Mouse (Mus musculus) olfactory bulb, adult 2 months (tissue): Measurements from ENCODE around the gene Tmem45a.

Source experiments
- CTCF ChIP-seq: fragments of 200-500 bp; IDR thresholded peaks from 2 replicates; pipeline ENCODE4 v1.5.1; 2012; ENCODE audit warnings: low read depth, mild to moderate bottlenecking, low read length, moderate library complexity; ENCODE audit not compliant: insufficient read depth
- POLR2A ChIP-seq: fragments of 200-500 bp; IDR thresholded peaks from 2 replicates; pipeline ENCODE4 v1.6.1; 2012; ENCODE audit warnings: mild to moderate bottlenecking, low read depth, low read length, moderate library complexity; ENCODE audit not compliant: insufficient read depth

- TF ChIP-seq CTCF: no peak
- TF ChIP-seq POLR2A: no peak
Measured at GRCm38 (mm10) chr16:56793778-56794177, 92.2 kb downstream of the Tmem45a start.
